Mouse (Mus musculus): Measurements from ENCODE around the gene Alg9.

The Alg9 gene

GRCm38 (mm10) chr9:50774991-50775612 lies at the start of gene Alg9, which contains the start of gene 1110032A03Rik:
Alg9 (plus strand) TSS chr9:50775019.
1110032A03Rik (minus strand) TSS chr9:50775520.
- in situ Hi-C loops (cut with MboI), result no loop called here

GRCm38 (mm10) chr9:50725921-50726590 lies 48.8 kb upstream of the Alg9 start:
- in situ Hi-C loops (cut with MboI), result no loop called here

GRCm38 (mm10) chr9:50727171-50727924 lies 47.5 kb upstream of the Alg9 start:
- in situ Hi-C loops (cut with MboI), result no loop called here

GRCm38 (mm10) chr9:50727925-50728651 lies 46.7 kb upstream of the Alg9 start:
- in situ Hi-C loops (cut with MboI), result no loop called here

GRCm38 (mm10) chr9:50729600-50729999 lies 45.2 kb upstream of the Alg9 start:
- in situ Hi-C loops (cut with MboI), result no loop called here

- in situ Hi-C loops (cut with MboI), result no loop called here
These were observed 42.3 kb upstream of the Alg9 start for GRCm38 (mm10) chr9:50732560-50732959.

GRCm38 (mm10) chr9:50734989-50735388 lies 39.8 kb upstream of the Alg9 start:
- in situ Hi-C loops (cut with MboI), result no loop called here

GRCm38 (mm10) chr9:50738914-50739870 lies 35.6 kb upstream of the Alg9 start, which contains the start of gene Dixdc1:
Dixdc1 (minus strand) TSS chr9:50739517.
- in situ Hi-C loops (cut with MboI), result no loop called here

GRCm38 (mm10) chr9:50740867-50741784 lies 33.7 kb upstream of the Alg9 start:
- in situ Hi-C loops (cut with MboI), result no loop called here

- in situ Hi-C loops (cut with MboI), result no loop called here
These were observed 32.6 kb upstream of the Alg9 start for GRCm38 (mm10) chr9:50742261-50742660.

GRCm38 (mm10) chr9:50742744-50743143 lies 32.1 kb upstream of the Alg9 start:
- in situ Hi-C loops (cut with MboI), result no loop called here

GRCm38 (mm10) chr9:50745806-50746205 lies 29.0 kb upstream of the Alg9 start:
- in situ Hi-C loops (cut with MboI), result no loop called here

- in situ Hi-C loops (cut with MboI), result no loop called here
These were observed 28.6 kb upstream of the Alg9 start, which contains the start of gene 2310030G06Rik for GRCm38 (mm10) chr9:50746214-50746677. 2310030G06Rik (minus strand) TSS chr9:50746536.

- in situ Hi-C loops (cut with MboI), result no loop called here
These were observed 24.1 kb upstream of the Alg9 start for GRCm38 (mm10) chr9:50750706-50751105.

- in situ Hi-C loops (cut with MboI), result no loop called here
These were observed 23.5 kb upstream of the Alg9 start, which contains the start of gene Cryab for GRCm38 (mm10) chr9:50751323-50751722. Cryab (plus strand) TSS chr9:50751325.

GRCm38 (mm10) chr9:50752054-50752602 lies 22.7 kb upstream of the Alg9 start, which contains the start of gene Hspb2:
Hspb2 (minus strand) TSS chr9:50752354.
- in situ Hi-C loops (cut with MboI), result no loop called here

- in situ Hi-C loops (cut with MboI), result no loop called here
These were observed 21.8 kb upstream of the Alg9 start for GRCm38 (mm10) chr9:50752784-50753615.

- in situ Hi-C loops (cut with MboI), result no loop called here
These were observed 20.9 kb upstream of the Alg9 start for GRCm38 (mm10) chr9:50753947-50754346.
